Mouse (Mus musculus): ENCODE measurements around the gene Ctnnbl1. TPM values are rescaled to one million over a fixed set of nuclear protein-coding genes. Genes with fewer than 3 reads are reported as not detected.

The Ctnnbl1 gene
- polyA plus RNA-seq, 1 experiment from 2014 or later: 47.4 TPM

DNA sequence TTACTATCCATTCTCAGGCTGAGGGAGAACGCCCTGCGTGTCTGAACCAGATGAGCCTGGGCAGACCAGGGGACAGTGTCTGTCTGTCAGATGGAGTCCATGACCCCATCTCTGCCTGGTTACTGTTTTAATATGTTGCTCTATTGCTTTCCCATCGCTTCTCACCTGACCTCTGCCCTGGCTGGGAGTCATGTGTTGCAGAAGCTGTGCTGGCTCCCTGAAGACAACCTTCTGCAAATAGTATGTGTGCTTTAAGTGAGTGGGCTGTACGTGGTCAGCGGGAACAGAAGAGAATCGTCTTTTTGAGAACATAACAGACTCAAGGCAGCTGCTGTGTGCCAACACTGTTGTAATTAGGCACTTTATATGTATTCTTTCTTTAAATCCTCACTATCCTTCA, 47.0 kb downstream of the Ctnnbl1 start:
- Histone ChIP-seq H3K4me2 (replicated peaks) (no peak overlapping the region), H3K27ac (no peak overlapping the region), H3K4me1 (replicated peaks) (no peaks in the 10 kb centered on the region), H3K36me3 (no peaks in the 10 kb centered on the region), H3K27me3 (replicated peaks) (no peaks in the 10 kb centered on the region), H3K9ac (no peak overlapping the region), H3K4me3 (replicated peaks) (no peak overlapping the region), H3K9me3 (no peaks in the 10 kb centered on the region)
- WGBS: 53% methylated on average over 6 of the region's 6 CpGs
- no peak for ATAC-seq

DNA sequence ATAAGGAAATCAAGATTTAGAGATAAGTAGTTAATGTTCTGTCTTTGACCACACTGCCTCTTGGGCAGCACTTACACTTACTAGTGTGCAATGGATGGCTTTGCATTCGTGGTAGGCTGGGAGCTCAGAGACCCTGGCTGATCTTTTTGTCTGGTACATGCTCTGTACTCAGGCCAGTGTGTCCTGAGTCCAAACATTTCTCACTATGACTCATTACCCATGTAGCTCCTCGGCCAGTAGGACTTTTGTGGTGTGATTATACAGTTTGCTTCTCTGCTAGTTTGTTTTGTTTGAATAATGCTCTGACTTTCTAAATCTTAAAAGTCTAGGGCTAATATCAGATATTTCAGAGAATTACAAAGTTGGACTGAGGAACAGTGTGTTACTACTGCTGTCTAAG, 47.4 kb downstream of the Ctnnbl1 start:
- H3K4me2 ChIP-seq (replicated peaks): no peak overlapping the region
- WGBS: 61% methylated on average over 2 of the region's 2 CpGs
- H3K27ac ChIP-seq: no peak overlapping the region
- ATAC-seq: no peak
- no peaks in the 10 kb centered on the region for H3K36me3 ChIP-seq
- no peak overlapping the region for H3K9ac ChIP-seq
- no peak overlapping the region for H3K4me3 ChIP-seq (replicated peaks)
- H3K27me3 ChIP-seq (replicated peaks): no peaks in the 10 kb centered on the region
- no peaks in the 10 kb centered on the region for H3K9me3 ChIP-seq
- no peaks in the 10 kb centered on the region for H3K4me1 ChIP-seq (replicated peaks)

GRCm38 (mm10) chr2:157789226-157789625, 52.0 kb downstream of the Ctnnbl1 start:
- no peak for ATAC-seq
- H3K27ac ChIP-seq: no peak overlapping the region

GRCm38 (mm10) chr2:157790836-157791495, 53.8 kb downstream of the Ctnnbl1 start:
- WGBS: 93% methylated on average over 8 of the region's 8 CpGs
- ATAC-seq: no peak

More at GRCm38 (mm10) chr2:157789226-157789625, 52.0 kb downstream of the Ctnnbl1 start:
- Histone ChIP-seq H3K9ac (no peak overlapping the region), H3K27me3 (replicated peaks) (no peaks in the 10 kb centered on the region), H3K36me3 (0 out of 2 replicates have a peak, but pooled peaks cover 2% of the 10 kb centered on the region), H3K4me3 (replicated peaks) (no peak overlapping the region), H3K4me1 (replicated peaks) (no peaks in the 10 kb centered on the region), H3K9me3 (no peaks in the 10 kb centered on the region), H3K4me2 (replicated peaks) (no peak overlapping the region)
- 82% methylated on average over 7 of the region's 7 CpGs for WGBS

DNA sequence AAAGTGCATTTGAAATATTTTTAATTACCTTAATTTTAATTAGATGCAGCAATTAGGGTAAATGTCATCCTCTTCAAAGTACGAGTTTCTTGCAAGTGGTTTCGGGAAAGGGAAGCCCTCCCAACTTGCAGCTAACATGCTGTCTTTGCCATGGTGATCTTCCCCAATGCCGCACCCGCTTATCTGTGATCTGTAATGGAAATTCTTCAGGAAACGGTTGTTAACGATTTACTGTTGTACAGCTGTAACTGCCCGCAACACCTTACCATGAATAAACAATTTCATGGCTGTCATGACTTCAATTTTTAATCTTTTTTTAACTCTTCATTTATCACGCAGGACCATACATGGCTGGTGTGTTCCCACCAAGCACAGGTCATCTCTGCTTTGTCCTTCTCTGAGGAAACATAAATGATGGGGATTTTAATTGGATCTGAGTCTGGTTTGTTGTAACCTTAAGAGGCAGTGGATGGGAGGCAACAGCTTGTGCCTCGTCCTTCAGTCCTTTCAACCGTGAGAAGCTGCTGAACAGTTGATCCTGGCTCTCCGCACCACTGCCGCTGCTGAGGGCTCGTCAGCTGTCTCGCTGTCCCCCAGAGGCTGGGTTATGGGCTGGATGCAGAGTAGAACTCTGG, 54.4 kb downstream of the Ctnnbl1 start:
- H3K4me2 ChIP-seq (replicated peaks): no peak overlapping the region
- no peaks in the 10 kb centered on the region for H3K9me3 ChIP-seq
- H3K27me3 ChIP-seq (replicated peaks): no peaks in the 10 kb centered on the region
- no peak overlapping the region for H3K9ac ChIP-seq
- H3K36me3 ChIP-seq: 0 out of 2 replicates have a peak, but pooled peaks cover 2% of the 10 kb centered on the region
- H3K27ac ChIP-seq: no peak overlapping the region
- no peak for ATAC-seq
- no peak overlapping the region for H3K4me3 ChIP-seq (replicated peaks)
- no peaks in the 10 kb centered on the region for H3K4me1 ChIP-seq (replicated peaks)
- 85% methylated on average over 14 of the region's 14 CpGs for WGBS

More at GRCm38 (mm10) chr2:157790836-157791495, 53.8 kb downstream of the Ctnnbl1 start:
- Histone ChIP-seq H3K9me3 (no peaks in the 10 kb centered on the region), H3K4me2 (replicated peaks) (no peak overlapping the region), H3K27ac (no peak overlapping the region), H3K36me3 (0 out of 2 replicates have a peak, but pooled peaks cover 2% of the 10 kb centered on the region), H3K4me3 (replicated peaks) (no peak overlapping the region), H3K4me1 (replicated peaks) (no peaks in the 10 kb centered on the region), H3K9ac (no peak overlapping the region), H3K27me3 (replicated peaks) (no peaks in the 10 kb centered on the region)

DNA sequence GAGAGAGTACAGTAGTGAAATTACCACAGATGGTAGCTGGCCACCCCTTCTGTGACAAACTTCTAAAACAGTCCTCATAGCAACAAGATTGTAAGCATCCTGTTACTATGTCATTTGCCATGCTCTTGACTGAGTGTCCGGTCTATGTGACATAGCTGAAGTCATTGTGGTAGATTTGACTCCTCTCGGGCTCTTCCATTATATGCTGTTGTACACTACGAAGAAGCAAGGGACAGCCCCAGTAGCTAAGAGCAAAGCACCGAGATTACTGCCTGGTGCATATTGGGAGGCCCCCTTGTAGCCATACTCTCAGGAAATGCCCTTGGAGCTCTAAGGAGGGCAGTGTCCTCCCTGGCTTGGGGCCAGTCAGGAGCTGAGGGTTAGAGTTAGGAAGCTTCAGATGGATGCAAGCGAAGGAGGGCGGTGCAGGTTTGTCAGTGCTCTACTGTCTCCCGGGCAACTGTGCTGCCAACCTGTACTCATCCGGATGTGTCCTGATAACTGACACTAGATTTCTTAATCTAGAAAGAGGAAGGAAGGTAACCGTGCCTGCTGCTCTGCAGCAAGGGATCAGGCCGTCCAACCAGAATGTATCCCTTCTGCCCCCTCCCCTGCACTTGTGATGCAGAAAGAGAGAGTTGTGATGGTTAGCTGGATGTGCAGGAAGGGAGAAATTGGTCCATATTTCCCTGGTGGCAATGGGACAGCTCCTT, 55.8 kb downstream of the Ctnnbl1 start:
- H3K4me3 ChIP-seq (replicated peaks): no peak overlapping the region
- H3K27ac ChIP-seq: no peak overlapping the region
- H3K4me2 ChIP-seq (replicated peaks): no peak overlapping the region
- H3K27me3 ChIP-seq (replicated peaks): no peaks in the 10 kb centered on the region
- H3K4me1 ChIP-seq (replicated peaks): no peaks in the 10 kb centered on the region
- ATAC-seq: no peak
- H3K9ac ChIP-seq: no peak overlapping the region
- 91% methylated on average over 10 of the region's 10 CpGs for WGBS
- 0 out of 2 replicates have a peak, but pooled peaks cover 2% of the 10 kb centered on the region for H3K36me3 ChIP-seq
- H3K9me3 ChIP-seq: no peaks in the 10 kb centered on the region

DNA sequence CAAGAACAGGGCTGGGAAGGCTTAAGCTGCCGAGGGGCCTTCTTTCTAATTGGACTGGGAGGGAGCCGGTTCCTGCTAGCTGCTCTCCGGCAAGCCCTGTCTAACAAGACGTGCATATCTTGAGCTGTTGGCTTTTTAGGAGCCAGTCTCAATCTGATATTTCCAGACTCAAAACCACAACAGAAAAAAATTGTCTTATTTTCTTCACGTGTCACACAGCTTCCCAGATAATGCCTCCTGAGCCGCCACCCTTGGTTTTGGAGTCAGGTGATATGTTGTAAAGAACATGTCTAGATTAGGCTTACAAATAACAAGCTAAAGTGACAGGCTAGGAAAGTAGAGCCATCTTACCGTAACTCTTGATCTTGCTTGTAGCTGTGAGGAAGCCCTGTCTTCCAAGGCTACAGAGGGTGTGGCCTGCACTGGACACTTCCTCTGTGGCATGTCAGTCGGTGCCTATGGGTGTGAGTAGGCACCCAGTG, 56.7 kb downstream of the Ctnnbl1 start:
- Histone ChIP-seq H3K4me1 (replicated peaks) (no peaks in the 10 kb centered on the region), H3K27ac (no peak overlapping the region), H3K9ac (no peak overlapping the region), H3K4me3 (replicated peaks) (no peak overlapping the region), H3K4me2 (replicated peaks) (no peak overlapping the region), H3K36me3 (0 out of 2 replicates have a peak, but pooled peaks cover 2% of the 10 kb centered on the region), H3K27me3 (replicated peaks) (no peaks in the 10 kb centered on the region), H3K9me3 (no peaks in the 10 kb centered on the region)
- no peak for ATAC-seq
- 76% methylated on average over 8 of the region's 8 CpGs for WGBS

DNA sequence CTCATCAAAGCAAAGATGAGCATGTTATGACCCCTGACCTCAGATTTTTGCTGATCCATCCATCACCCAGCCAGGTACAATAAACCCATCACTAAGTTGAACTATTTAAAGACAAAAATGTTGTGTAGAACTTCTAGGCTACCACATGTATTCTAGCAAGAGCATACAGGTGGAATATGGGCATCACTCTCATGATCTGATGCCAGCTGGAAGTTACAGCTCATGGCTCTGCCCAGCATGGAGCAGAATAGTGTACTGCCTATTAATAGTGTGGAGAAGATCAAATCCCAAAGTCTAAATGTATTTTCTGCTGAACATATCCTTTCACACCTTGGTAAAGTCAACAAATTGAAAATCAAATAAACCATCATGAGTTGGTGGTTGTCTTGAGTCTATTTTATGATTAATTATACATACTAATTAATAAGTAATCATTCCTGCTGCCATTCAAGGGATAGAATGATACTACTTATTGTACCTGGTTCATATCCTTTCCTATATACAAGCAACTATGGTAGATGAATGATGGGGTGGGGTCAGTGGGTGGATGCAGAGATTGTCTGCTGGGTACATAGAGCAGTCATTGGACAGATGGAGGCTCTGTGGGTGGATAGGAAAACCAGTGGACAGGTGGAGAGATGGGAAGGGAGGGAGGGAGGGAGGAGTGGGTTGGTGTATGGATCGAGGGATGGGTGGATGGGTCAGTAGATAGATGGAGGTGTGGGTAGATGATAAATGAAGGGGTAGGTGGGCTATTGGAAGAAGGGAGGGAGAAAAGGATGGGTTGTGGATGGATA, 58.6 kb downstream of the Ctnnbl1 start:
- 0 out of 2 replicates have a peak, but pooled peaks cover 2% of the 10 kb centered on the region for H3K36me3 ChIP-seq
- no peak overlapping the region for H3K4me2 ChIP-seq (replicated peaks)
- WGBS: 100% methylated on average over 1 of the region's 1 CpGs
- ATAC-seq: no peak
- no peak overlapping the region for H3K4me3 ChIP-seq (replicated peaks)
- H3K9ac ChIP-seq: no peak overlapping the region
- no peaks in the 10 kb centered on the region for H3K27me3 ChIP-seq (replicated peaks)
- H3K27ac ChIP-seq: no peak overlapping the region
- H3K9me3 ChIP-seq: no peaks in the 10 kb centered on the region
- H3K4me1 ChIP-seq (replicated peaks): no peaks in the 10 kb centered on the region

GRCm38 (mm10) chr2:157799533-157799932, 62.3 kb downstream of the Ctnnbl1 start:
- H3K36me3 ChIP-seq: no peaks in the 10 kb centered on the region
- H3K4me2 ChIP-seq (replicated peaks): no peak overlapping the region
- no peak for ATAC-seq
- no peaks in the 10 kb centered on the region for H3K27me3 ChIP-seq (replicated peaks)
- no peaks in the 10 kb centered on the region for H3K9me3 ChIP-seq
- no peak overlapping the region for H3K9ac ChIP-seq
- H3K4me3 ChIP-seq (replicated peaks): no peak overlapping the region
- no peak overlapping the region for H3K27ac ChIP-seq
- no peaks in the 10 kb centered on the region for H3K4me1 ChIP-seq (replicated peaks)
- 90% methylated on average over 9 of the region's 9 CpGs for WGBS

DNA sequence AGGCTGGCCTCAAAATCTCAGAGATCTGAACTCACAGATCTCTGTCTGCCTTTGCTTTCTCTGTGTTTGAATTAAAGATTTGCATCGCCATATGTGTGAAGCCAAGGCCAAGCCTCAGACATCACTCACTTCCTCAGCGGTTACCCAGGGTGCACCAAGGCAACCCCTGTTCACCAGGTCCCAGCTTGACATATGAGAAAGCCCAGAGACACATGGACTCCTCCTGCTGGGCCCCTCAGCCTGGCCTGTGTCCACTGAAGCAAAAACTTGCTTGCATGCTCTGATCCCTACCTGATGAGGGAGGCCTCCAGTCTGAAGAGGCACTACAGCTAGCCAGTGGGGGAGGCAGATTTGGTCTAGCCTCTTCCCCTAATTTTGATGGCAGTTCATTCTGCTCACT, 63.1 kb downstream of the Ctnnbl1 start:
- Histone ChIP-seq H3K4me1 (replicated peaks) (no peaks in the 10 kb centered on the region), H3K4me3 (replicated peaks) (no peak overlapping the region), H3K27ac (no peak overlapping the region), H3K27me3 (replicated peaks) (no peaks in the 10 kb centered on the region), H3K9me3 (no peaks in the 10 kb centered on the region), H3K9ac (no peak overlapping the region), H3K4me2 (replicated peaks) (no peak overlapping the region), H3K36me3 (no peaks in the 10 kb centered on the region)
- 54% methylated on average over 2 of the region's 2 CpGs for WGBS
- no peak for ATAC-seq

GRCm38 (mm10) chr2:157800746-157801501, 63.7 kb downstream of the Ctnnbl1 start:
- H3K4me1 ChIP-seq (replicated peaks): no peaks in the 10 kb centered on the region
- H3K9ac ChIP-seq: no peak overlapping the region
- no peaks in the 10 kb centered on the region for H3K36me3 ChIP-seq
- H3K27me3 ChIP-seq (replicated peaks): no peaks in the 10 kb centered on the region
- H3K27ac ChIP-seq: no peak overlapping the region
- no peak for ATAC-seq
- no peaks in the 10 kb centered on the region for H3K9me3 ChIP-seq
- 45% methylated on average over 11 of the region's 11 CpGs for WGBS
- H3K4me3 ChIP-seq (replicated peaks): no peak overlapping the region
- H3K4me2 ChIP-seq (replicated peaks): no peak overlapping the region
